Mouse (Mus musculus) brain, embryonic 14.5 days (tissue): ENCODE measurements at regions not wholly inside any gene's neighbourhood (a gene's known extent, or its start where the extent isn't known, plus 50 kb on each side); places are given as distances from the start of the nearest gene placed in this dataset.

ENCODE experiments used
- CTCF ChIP-seq: fragments of 200-500 bp; IDR thresholded peaks from 2 replicates; pipeline ENCODE4 v1.5.1; 2012; ENCODE audit warnings: inconsistent platforms, mild to moderate bottlenecking, moderate library complexity, borderline replicate concordance; ENCODE audit not compliant: insufficient read depth, insufficient read length; ENCODE audit errors: extremely low read depth
- POLR2A ChIP-seq: fragments of 200-500 bp; IDR thresholded peaks from 2 replicates; pipeline ENCODE4 v1.6.1; 2012; ENCODE audit warnings: mild to moderate bottlenecking, inconsistent platforms, borderline replicate concordance; ENCODE audit not compliant: poor library complexity, insufficient read depth, insufficient read length, severe bottlenecking; ENCODE audit errors: extremely low read depth

GRCm38 (mm10) chr4:131046969-131047650 is 102.9 kb downstream of the Matn1 start:
- TF ChIP-seq CTCF (no peak), POLR2A (no peak)
